Mouse (Mus musculus) spleen, embryonic (tissue): Measurements from ENCODE around the gene Nap1l3.

ENCODE experiments used
- CTCF ChIA-PET: fragments of 350-600 bp; sonication (Branson Sonifier 250); formaldehyde crosslinking; loops from one replicate; lab custom pipeline; 2022; lab: Charles Lee

Nap1l3 gene

DNA sequence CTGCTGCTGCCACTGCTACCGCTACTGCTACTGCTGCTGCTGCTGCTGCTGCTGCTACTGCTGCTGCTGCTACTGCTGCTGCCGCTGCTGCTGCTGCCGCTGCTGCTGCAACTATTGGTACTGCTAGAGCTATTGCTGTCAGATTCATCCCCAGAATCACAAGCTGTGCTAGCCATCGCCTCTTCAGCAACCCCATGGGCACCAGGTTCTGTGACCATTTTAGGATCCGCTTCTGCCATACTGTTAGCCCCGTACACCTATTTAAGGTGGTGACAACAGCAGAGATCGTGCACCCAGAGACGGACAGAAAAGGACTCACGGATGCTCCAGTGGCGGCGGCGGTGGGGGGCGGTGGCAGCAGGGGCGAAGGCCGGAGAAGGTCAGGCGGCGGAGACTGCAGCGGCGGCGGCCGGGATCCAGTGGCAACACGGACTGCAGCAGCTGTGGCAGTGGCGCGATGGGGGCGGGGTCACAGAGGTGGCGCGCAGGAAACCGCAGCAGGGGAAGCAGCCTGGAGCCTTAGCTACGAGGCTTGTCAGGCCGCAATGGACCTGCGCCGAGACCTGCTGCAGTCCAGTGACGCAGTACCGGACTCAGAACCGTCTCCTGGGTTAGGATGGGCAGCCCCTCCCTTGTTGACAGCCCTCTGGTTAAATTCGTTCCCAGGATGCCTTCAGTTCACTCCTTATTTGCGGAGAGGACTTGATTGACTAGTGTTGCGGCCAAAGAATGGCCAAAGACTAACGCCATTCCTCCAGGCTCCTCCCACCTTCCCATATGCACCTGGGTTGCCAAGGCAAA, at the start of gene Nap1l3:
Gene Nap1l3, minus strand, starts transcription at position 621 of the 801 bp plus-strand sequence.
- CTCF ChIA-PET, result no interaction called here

DNA sequence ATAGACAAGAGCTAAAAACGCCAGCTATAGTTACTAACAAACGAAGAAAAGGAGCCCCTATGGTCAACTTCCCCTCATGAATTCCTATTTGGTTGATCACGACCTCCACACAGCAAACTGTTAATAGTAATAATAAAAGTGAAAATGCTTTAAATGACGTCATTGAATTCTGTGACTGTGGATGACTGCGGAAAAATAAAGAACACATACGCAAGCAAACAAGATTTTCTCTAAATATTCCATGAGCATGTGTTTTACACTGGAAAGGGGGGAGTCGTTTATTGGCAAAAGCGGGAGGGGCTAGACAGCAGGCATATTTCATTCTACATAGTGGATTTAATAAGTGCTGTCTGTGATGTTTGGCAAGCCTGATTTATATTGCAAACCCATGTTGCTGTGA, 451 bp upstream of the Nap1l3 start:
- CTCF ChIA-PET, result no interaction called here
